Mouse (Mus musculus) midbrain, embryonic 13.5 days (tissue): ENCODE results near the gene Prr3. TPM values are rescaled to one million over a fixed set of nuclear protein-coding genes. Genes with fewer than 3 reads are reported as not detected.
"Not testable (repeated sequence)": the region's sequence is repeated elsewhere in the genome, so short reads cannot be mapped to it uniquely, and the experiment has no call there.

Source experiments
- ATAC-seq: fragments of 200-750 bp; cut with Nextera tagmentation; 2 replicates; pipeline ENCODE4 v1.8.0; 2017; ENCODE audit warnings: mild to moderate bottlenecking, moderate TSS enrichment, moderate library complexity
- H3K27ac ChIP-seq: fragments of 300-500 bp; sonication (generic); 2 replicates; pipeline ENCODE4 v1.5.1; 2015; ENCODE audit warnings: inconsistent platforms, mild to moderate bottlenecking, moderate library complexity
- H3K27me3 ChIP-seq: fragments of 300-500 bp; sonication (generic); 2 replicates; pipeline ENCODE4 v1.6.1; 2015; ENCODE audit warnings: mild to moderate bottlenecking, inconsistent platforms
- H3K36me3 ChIP-seq: fragments of 300-500 bp; sonication (generic); 2 replicates; pipeline ENCODE4 v1.6.1; 2015; ENCODE audit warnings: mild to moderate bottlenecking, inconsistent platforms
- H3K4me1 ChIP-seq: fragments of 300-500 bp; sonication (generic); replicated peaks from 2 replicates; pipeline ENCODE4 v1.6.1; 2015; ENCODE audit warnings: inconsistent platforms
- H3K4me2 ChIP-seq: fragments of 300-500 bp; sonication (generic); replicated peaks from 2 replicates; pipeline ENCODE4 v1.6.1; 2015; ENCODE audit warnings: moderate library complexity, mild to moderate bottlenecking, inconsistent platforms
- H3K4me3 ChIP-seq: fragments of 300-500 bp; sonication (generic); replicated peaks from 2 replicates; pipeline ENCODE4 v1.5.1; 2015; ENCODE audit warnings: mild to moderate bottlenecking, inconsistent platforms
- H3K9ac ChIP-seq: fragments of 300-500 bp; sonication (generic); replicated peaks from 2 replicates; pipeline ENCODE4 v1.6.1; 2015; ENCODE audit warnings: mild to moderate bottlenecking, inconsistent platforms
- H3K9me3 ChIP-seq: fragments of 300-500 bp; sonication (generic); 2 replicates; pipeline ENCODE4 v1.6.1; 2016; ENCODE audit warnings: mild to moderate bottlenecking, inconsistent platforms
- WGBS: fragments of 180-500 bp; shearing (Covaris S2); methylation state at CpG from one replicate; pipeline ENCODE4 v1.1.7; 2015; 5-methylcytosine and 5-hydroxymethylcytosine counted together
- polyA plus RNA-seq: library from polyadenylated mRNA; unstranded; fragments of >200 nt; fragmentation: Nextera tagmentation; extraction: Ambion mirVana; gene quantifications from 2 replicates; pipeline ENCODE4 v1.2.1, GENCODE M21; 2015

Gene Prr3
- polyA plus RNA-seq, 1 experiment from 2014 or later: 74.6 TPM

DNA sequence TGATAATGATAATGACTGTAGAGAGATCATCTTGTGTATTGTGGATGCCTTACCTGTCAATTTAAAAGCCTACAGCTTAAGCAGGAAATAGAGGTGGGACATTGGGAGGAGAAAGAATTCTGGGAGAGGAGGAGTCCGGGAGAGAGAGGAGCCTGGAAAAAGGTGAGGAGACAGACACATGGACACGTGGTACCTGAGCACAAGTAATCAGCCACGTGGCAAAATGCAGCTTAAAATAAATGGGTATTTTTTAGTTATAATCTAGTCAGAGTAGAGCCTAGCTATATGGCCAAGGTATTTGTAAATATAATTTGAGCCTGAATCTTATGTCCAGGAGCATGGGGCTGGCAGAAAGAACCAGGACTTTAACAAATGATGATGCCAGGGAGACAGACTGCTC lies 39.5 kb upstream of the Prr3 start:
- Histone ChIP-seq H3K4me1 (peaks cover 4% of the 10 kb centered on the region), H3K36me3 (peaks cover 13% of the 10 kb centered on the region), H3K9me3 (no peaks in the 10 kb centered on the region), H3K27me3 (no peaks in the 10 kb centered on the region), H3K4me2 (no peak overlapping the region), H3K4me3 (no peak overlapping the region), H3K27ac (no peak overlapping the region), H3K9ac (no peak overlapping the region)
- no peak for ATAC-seq
- 78% methylated on average over 3 of the region's 3 CpGs for WGBS

- 77% methylated on average over 2 of the region's 2 CpGs for WGBS
- no peaks in the 10 kb centered on the region for H3K9me3 ChIP-seq
- peaks cover 4% of the 10 kb centered on the region for H3K4me1 ChIP-seq
- H3K27me3 ChIP-seq: no peaks in the 10 kb centered on the region
- no peak overlapping the region for H3K4me3 ChIP-seq
- ATAC-seq: no peak
- no peak overlapping the region for H3K27ac ChIP-seq
- no peak overlapping the region for H3K9ac ChIP-seq
- H3K4me2 ChIP-seq: no peak overlapping the region
- peaks cover 18% of the 10 kb centered on the region for H3K36me3 ChIP-seq
Observed at GRCm38 (mm10) chr17:36018979-36019378, 38.9 kb upstream of the Prr3 start.

DNA sequence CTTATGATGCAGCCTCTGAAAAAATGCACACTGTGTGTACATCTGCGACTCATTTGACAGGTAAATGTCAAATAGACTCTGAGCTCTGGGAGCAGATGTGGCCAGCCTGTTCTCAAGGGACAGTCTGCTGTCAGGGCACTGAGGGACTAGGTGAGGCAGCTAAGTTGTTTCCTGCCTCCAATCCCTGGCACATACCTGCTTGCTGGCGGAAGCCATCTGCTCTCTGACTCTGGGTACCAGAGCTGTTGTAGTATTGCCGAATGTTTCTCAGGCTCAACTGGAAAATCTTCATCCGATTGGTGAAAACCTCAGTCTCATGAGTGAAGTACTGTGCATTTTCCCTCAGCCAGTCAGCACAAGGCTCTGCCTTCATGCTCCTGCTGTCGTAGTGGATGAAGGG lies 37.0 kb upstream of the Prr3 start:
- Histone ChIP-seq H3K9me3 (no peaks in the 10 kb centered on the region), H3K4me2 (no peak overlapping the region), H3K4me1 (peaks cover 4% of the 10 kb centered on the region), H3K4me3 (no peak overlapping the region), H3K27ac (no peak overlapping the region), H3K36me3 (peaks cover 18% of the 10 kb centered on the region), H3K27me3 (no peaks in the 10 kb centered on the region), H3K9ac (no peak overlapping the region)
- no peak for ATAC-seq
- WGBS: 95% methylated on average over 5 of the region's 5 CpGs

DNA sequence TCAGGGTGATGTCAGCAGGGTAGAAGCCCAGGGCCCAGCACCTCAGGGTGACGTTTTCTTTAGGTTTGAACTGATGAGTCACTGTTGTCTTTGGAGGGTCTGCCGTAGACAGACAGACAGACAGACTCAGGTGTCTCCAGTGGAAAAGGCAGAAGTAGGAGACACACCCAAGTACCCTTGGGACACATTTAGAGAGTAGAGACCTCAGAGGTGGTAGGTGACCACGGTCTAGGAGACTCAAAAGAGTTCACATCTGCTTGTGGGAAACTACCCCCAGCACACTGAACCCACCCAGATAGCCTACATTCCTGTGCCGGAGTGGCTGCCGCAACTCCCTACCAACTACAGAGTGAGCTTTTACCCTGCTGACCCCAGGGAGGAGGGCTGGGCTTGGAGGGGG lies 34.9 kb upstream of the Prr3 start:
- ATAC-seq: no peak
- no peaks in the 10 kb centered on the region for H3K27me3 ChIP-seq
- H3K4me1 ChIP-seq: no peaks in the 10 kb centered on the region
- no peak overlapping the region for H3K4me2 ChIP-seq
- H3K27ac ChIP-seq: no peak overlapping the region
- H3K4me3 ChIP-seq: no peak overlapping the region
- peaks cover 18% of the 10 kb centered on the region for H3K36me3 ChIP-seq
- H3K9ac ChIP-seq: no peak overlapping the region
- no peaks in the 10 kb centered on the region for H3K9me3 ChIP-seq
- WGBS: 94% methylated on average over 5 of the region's 5 CpGs

- not testable (repeated sequence) for ATAC-seq
Observed at GRCm38 (mm10) chr17:36004409-36004808, 24.4 kb upstream of the Prr3 start.

DNA sequence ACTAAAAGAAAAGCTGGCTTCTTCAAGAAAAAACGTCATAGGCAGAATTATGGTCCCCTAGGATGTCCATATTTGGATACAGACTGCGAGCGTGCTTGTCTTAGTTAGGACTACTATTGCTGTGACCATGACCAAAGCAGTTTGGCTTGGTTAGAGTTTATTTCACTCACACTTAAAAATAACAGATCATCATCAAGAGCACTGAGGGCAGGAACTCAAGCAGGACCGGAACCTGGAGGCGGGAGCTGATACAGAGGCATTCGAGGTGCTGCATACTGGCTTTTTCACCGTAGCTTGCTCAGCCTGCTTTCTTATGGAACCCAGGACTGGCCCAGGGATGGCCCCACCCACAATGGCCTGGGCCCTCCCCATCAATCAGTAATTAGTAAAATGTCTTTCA lies 23.3 kb upstream of the Prr3 start:
- Histone ChIP-seq H3K4me1 (peaks cover under 1% of the 10 kb centered on the region; the same call in 1 of the 2 replicates), H3K27me3 (no peaks in the 10 kb centered on the region), H3K36me3 (peaks cover 7% of the 10 kb centered on the region; the same call in 1 of the 2 replicates), H3K27ac (no peak overlapping the region), H3K4me2 (no peak overlapping the region), H3K9me3 (no peaks in the 10 kb centered on the region), H3K4me3 (no peak overlapping the region), H3K9ac (no peak overlapping the region)
- ATAC-seq: no peak
- 95% methylated on average over 7 of the region's 7 CpGs for WGBS

More at GRCm38 (mm10) chr17:36004409-36004808, 24.4 kb upstream of the Prr3 start:
- H3K9me3 ChIP-seq, H3K4me3 ChIP-seq, H3K36me3 ChIP-seq, H3K27ac ChIP-seq, H3K27me3 ChIP-seq, H3K4me1 ChIP-seq, H3K4me2 ChIP-seq, H3K9ac ChIP-seq: not testable (repeated sequence)
- WGBS: 95% methylated on average over 7 of the region's 7 CpGs

DNA sequence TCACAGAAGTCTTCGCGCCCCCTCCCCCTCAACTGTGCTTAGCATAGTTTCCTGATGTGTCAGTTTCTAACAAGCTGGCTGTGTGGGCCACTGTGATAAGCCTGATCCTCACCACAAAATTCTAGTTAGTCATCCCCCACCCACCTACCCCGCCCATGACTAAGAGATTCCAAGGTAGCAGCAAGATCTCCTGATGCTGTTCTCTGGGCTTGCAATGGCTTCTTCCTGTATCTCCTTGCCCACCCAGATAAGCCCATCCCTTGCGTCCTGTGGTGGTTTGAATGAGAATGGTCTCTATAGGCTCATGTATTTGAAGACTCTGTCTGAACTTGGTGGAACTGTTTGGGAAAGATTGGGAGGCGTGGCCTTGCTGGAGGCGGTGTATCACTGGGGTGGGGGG lies 21.9 kb upstream of the Prr3 start:
- ATAC-seq: no peak
- 98% methylated on average over 6 of the region's 6 CpGs for WGBS
- Histone ChIP-seq H3K9me3 (no peaks in the 10 kb centered on the region), H3K4me1 (peaks cover 12% of the 10 kb centered on the region), H3K36me3 (peaks cover 7% of the 10 kb centered on the region; the same call in 1 of the 2 replicates), H3K4me3 (no peak overlapping the region), H3K27ac (no peak overlapping the region), H3K9ac (no peak overlapping the region), H3K4me2 (no peak overlapping the region), H3K27me3 (no peaks in the 10 kb centered on the region)

GRCm38 (mm10) chr17:36001121-36001897 lies 21.3 kb upstream of the Prr3 start:
- ATAC-seq: no peak
- Histone ChIP-seq H3K9me3 (no peaks in the 10 kb centered on the region), H3K27ac (no peak overlapping the region), H3K36me3 (peaks cover 7% of the 10 kb centered on the region; the same call in 1 of the 2 replicates), H3K9ac (no peak overlapping the region), H3K4me3 (no peak overlapping the region), H3K4me1 (peaks cover 14% of the 10 kb centered on the region), H3K27me3 (no peaks in the 10 kb centered on the region), H3K4me2 (no peak overlapping the region)
- 97% methylated on average over 12 of the region's 12 CpGs for WGBS

GRCm38 (mm10) chr17:36000349-36000748 lies 20.3 kb upstream of the Prr3 start:
- no peaks in the 10 kb centered on the region for H3K9me3 ChIP-seq
- H3K36me3 ChIP-seq: peaks cover 2% of the 10 kb centered on the region; the same call in 1 of the 2 replicates
- 91% methylated on average over 4 of the region's 4 CpGs for WGBS
- no peak overlapping the region for H3K4me2 ChIP-seq
- no peak overlapping the region for H3K27ac ChIP-seq
- no peak overlapping the region for H3K9ac ChIP-seq
- ATAC-seq: no peak
- H3K27me3 ChIP-seq: no peaks in the 10 kb centered on the region
- no peak overlapping the region for H3K4me3 ChIP-seq
- H3K4me1 ChIP-seq: peaks cover 24% of the 10 kb centered on the region

- H3K4me2 ChIP-seq: no peak overlapping the region
- no peaks in the 10 kb centered on the region for H3K27me3 ChIP-seq
- H3K9ac ChIP-seq: no peak overlapping the region
- H3K9me3 ChIP-seq: no peaks in the 10 kb centered on the region
- H3K4me1 ChIP-seq: peaks cover 28% of the 10 kb centered on the region
- peaks cover 2% of the 10 kb centered on the region; the same call in 1 of the 2 replicates for H3K36me3 ChIP-seq
- WGBS: 89% methylated on average over 7 of the region's 7 CpGs
- ATAC-seq: no peak
- H3K27ac ChIP-seq: no peak overlapping the region
- no peak overlapping the region for H3K4me3 ChIP-seq
Observed at GRCm38 (mm10) chr17:35999356-35999755, 19.3 kb upstream of the Prr3 start.

- WGBS: 89% methylated on average over 6 of the region's 6 CpGs
- no peak for ATAC-seq
Observed at GRCm38 (mm10) chr17:35998545-35999305, 18.7 kb upstream of the Prr3 start.

More at GRCm38 (mm10) chr17:35998545-35999305, 18.7 kb upstream of the Prr3 start:
- H3K27ac ChIP-seq: no peak overlapping the region
- no peaks in the 10 kb centered on the region for H3K9me3 ChIP-seq
- peaks cover 2% of the 10 kb centered on the region; the same call in 1 of the 2 replicates for H3K36me3 ChIP-seq
- no peak overlapping the region for H3K4me3 ChIP-seq
- H3K4me2 ChIP-seq: no peak overlapping the region
- H3K4me1 ChIP-seq: peaks cover 28% of the 10 kb centered on the region
- 0 out of 2 replicates have a peak overlapping the region, but pooled peaks have one; percentile 6 for H3K9ac ChIP-seq
- no peaks in the 10 kb centered on the region for H3K27me3 ChIP-seq
